Mouse (Mus musculus): ENCODE data around the gene Dalrd3.

DNA sequence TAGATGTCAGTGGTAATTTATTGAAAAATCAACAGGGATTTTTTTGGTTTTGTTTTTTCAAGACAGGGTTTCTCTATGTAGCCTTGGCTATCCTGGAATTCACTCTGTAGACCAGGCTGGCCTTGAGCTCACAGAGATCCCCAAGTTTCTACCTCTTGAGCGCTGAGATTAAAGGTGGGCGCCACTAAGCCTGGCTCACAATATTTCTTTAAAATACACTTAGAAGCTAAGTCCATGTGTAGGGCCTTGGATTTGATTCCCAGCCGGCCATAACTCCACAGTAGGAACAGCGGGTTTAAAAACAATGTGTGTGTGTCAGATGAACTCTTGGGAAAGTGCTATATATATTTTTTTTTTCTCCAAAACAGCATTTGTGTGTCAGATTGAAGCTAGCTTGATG, 46.3 kb upstream of the Dalrd3 start:
- TF ChIP-seq CTCF (IDR thresholded peaks at IDR 0.05; ENCODE audit: insufficient read depth, low read depth, low read length) (no peak), POLR2A (IDR thresholded peaks at IDR 0.05; ENCODE audit: insufficient read depth, low read depth, low read length) (no peak)
